Comparison of ENCODE assay signal across 8 mouse cellular contexts in the genomic region with DNA sequence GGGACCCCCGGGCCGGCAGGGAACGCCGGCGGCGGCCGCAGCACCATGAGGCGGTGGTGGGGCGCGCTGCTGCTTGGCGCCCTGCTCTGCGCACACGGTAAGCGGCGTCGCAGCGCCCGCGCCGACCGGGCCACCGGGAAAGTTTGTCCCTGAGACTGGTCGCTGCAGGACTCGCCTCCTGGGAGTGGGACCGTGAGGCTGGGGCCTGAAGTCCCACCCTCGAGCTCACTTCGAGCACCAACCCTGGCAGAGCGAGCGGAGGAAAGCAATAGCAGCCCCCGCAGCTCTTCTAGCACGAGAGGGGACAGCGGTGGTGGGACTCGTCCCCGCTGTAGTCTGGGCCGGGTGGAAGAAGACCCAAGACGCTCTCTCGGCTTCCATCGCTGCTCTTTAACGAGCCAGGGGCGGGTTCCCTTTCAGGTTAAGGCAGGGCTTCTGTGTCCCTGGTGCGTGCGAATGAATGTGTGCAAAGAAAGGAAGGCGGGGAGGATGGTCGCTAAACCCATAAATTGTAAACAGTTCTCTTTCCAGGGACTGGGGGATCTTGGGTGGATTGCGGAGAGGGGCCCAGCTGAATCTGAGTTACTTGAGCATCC. TPM values are rescaled to one million over a fixed set of nuclear protein-coding genes. Genes with fewer than 3 reads are reported as not detected.
DNase-seq lines count a peak whose midpoint lies in the region; ATAC-seq and TF ChIP-seq lines count a peak whose summit lies in the region.

No protein-coding gene starts in this region.

- peaks cover 18% of the 10 kb centered on the region for H3K27me3 ChIP-seq in thymus, adult 2 months (ENCODE audit: control insufficient read depth, insufficient read depth, low read length)
- no peaks in the 10 kb centered on the region for H3K27me3 ChIP-seq in heart, postnatal 0 days (ENCODE audit: control insufficient read depth, insufficient read depth, low read length)
- no peaks in the 10 kb centered on the region for H3K27me3 ChIP-seq in limb, embryonic 15.5 days
- peaks cover 21% of the 10 kb centered on the region for H3K27me3 ChIP-seq in neural tube, embryonic 13.5 days

- WGBS in thymus, adult 2 months = 1% methylated on average over 45 of the region's 45 CpGs
- WGBS in heart, postnatal 0 days = under 1% methylated on average over 37 of the region's 45 CpGs
- WGBS in limb, embryonic 15.5 days = under 1% methylated on average over 35 of the region's 45 CpGs
- under 1% methylated on average over 45 of the region's 45 CpGs for WGBS in neural tube, embryonic 13.5 days

- peak overlapping the region; percentile 38 for H3K4me3 ChIP-seq in thymus, adult 2 months (ENCODE audit: control insufficient read depth, insufficient read depth, low read length)
- peak overlapping the region; percentile 82 for H3K4me3 ChIP-seq in heart, postnatal 0 days (ENCODE audit: low read depth, low read length)
- H3K4me3 ChIP-seq in limb, embryonic 15.5 days = peak overlapping the region; percentile 72
- H3K4me3 ChIP-seq in neural tube, embryonic 13.5 days = peak overlapping the region; percentile 71

- H3K9me3 ChIP-seq in heart, postnatal 0 days (replicated peaks; ENCODE audit: control insufficient read depth, low read length) = no peaks in the 10 kb centered on the region
- no peaks in the 10 kb centered on the region for H3K9me3 ChIP-seq in limb, embryonic 15.5 days
- H3K9me3 ChIP-seq in neural tube, embryonic 13.5 days = no peaks in the 10 kb centered on the region

- TF ChIP-seq CTCF in thymus, adult 2 months (IDR thresholded peaks at IDR 0.05; ENCODE audit: borderline replicate concordance, control insufficient read depth, extremely low read depth, insufficient read depth, low read length, poor library complexity) = 0 out of 2 replicates have a peak, but pooled peaks have one; percentile 14
- TF ChIP-seq CTCF in heart, postnatal 0 days (IDR thresholded peaks at IDR 0.05; ENCODE audit: low read depth) = no peak

- no peak for TF ChIP-seq EP300 in heart, postnatal 0 days (IDR thresholded peaks at IDR 0.05; ENCODE audit: low read depth)

- peak overlapping the region; percentile 94 for H3K4me2 ChIP-seq in heart, postnatal 0 days (ENCODE audit: low read depth, low read length)
- peak overlapping the region; percentile 86 for H3K4me2 ChIP-seq in limb, embryonic 15.5 days
- H3K4me2 ChIP-seq in neural tube, embryonic 13.5 days = peak overlapping the region; percentile 95

- peaks cover 17% of the 10 kb centered on the region for H3K4me1 ChIP-seq in thymus, adult 2 months (replicated peaks; ENCODE audit: control insufficient read depth, insufficient read depth, low read length)
- H3K4me1 ChIP-seq in heart, postnatal 0 days (ENCODE audit: control insufficient read depth, insufficient read depth) = peaks cover 40% of the 10 kb centered on the region
- peaks cover 37% of the 10 kb centered on the region for H3K4me1 ChIP-seq in limb, embryonic 15.5 days
- peaks cover 55% of the 10 kb centered on the region for H3K4me1 ChIP-seq in neural tube, embryonic 13.5 days (replicated peaks)

- no peak for TF ChIP-seq POLR2A in thymus, adult 2 months (IDR thresholded peaks at IDR 0.05; ENCODE audit: control insufficient read depth, extremely low read depth, insufficient read depth, low read length, poor library complexity)

- peak; percentile 20 for DNase-seq in CD4-positive, CD25-positive, alpha-beta regulatory T cell, adult 2 months (ENCODE audit: low read depth, low spot score)
- no peak for DNase-seq in thymus, adult 2 months
- no peak for DNase-seq in thymus, postnatal 36 days
- peak; percentile 23 for DNase-seq in heart, postnatal 0 days (ENCODE audit: low spot score)
- DNase-seq in thymus, postnatal 25 days = no peak

- H3K27ac ChIP-seq in thymus, adult 2 months (ENCODE audit: control insufficient read depth, insufficient read depth, low read length) = no peak overlapping the region
- H3K27ac ChIP-seq in heart, postnatal 0 days (ENCODE audit: low read depth) = peak overlapping the region; percentile 85
- H3K27ac ChIP-seq in limb, embryonic 15.5 days = peak overlapping the region; percentile 94
- peak overlapping the region; percentile 81 for H3K27ac ChIP-seq in neural tube, embryonic 13.5 days (replicated peaks)

- peak overlapping the region; percentile 76 for H3K9ac ChIP-seq in heart, postnatal 0 days (replicated peaks; ENCODE audit: low read depth, low read length)
- peak overlapping the region; percentile 70 for H3K9ac ChIP-seq in limb, embryonic 15.5 days
- peak overlapping the region; percentile 85 for H3K9ac ChIP-seq in neural tube, embryonic 13.5 days

- no peak for ATAC-seq in CD4-positive, CD25-positive, alpha-beta regulatory T cell, adult 4 months
- ATAC-seq in heart, postnatal 0 days (ENCODE audit: insufficient read depth, low read depth) = peak; percentile 47
- ATAC-seq in limb, embryonic 15.5 days (ENCODE audit: insufficient number of reproducible peaks, low FRiP score, low TSS enrichment, low read depth) = peak; percentile 42
- peak; percentile 61 for ATAC-seq in neural tube, embryonic 13.5 days (ENCODE audit: low read depth)

- no peaks in the 10 kb centered on the region for H3K36me3 ChIP-seq in thymus, adult 2 months (ENCODE audit: control insufficient read depth, insufficient read depth, low read length)
- H3K36me3 ChIP-seq in heart, postnatal 0 days (replicated peaks; ENCODE audit: control insufficient read depth, insufficient read depth, low read length) = no peaks in the 10 kb centered on the region
- H3K36me3 ChIP-seq in limb, embryonic 15.5 days = no peaks in the 10 kb centered on the region
- H3K36me3 ChIP-seq in neural tube, embryonic 13.5 days = no peaks in the 10 kb centered on the region

RNA-seq across cellular contexts. Expression of gene Lrp4, which starts 0.4 kb away (rescaled TPM):
- under 1 TPM; 0.10 to 0.19 TPM for polyA plus RNA-seq in CD4-positive, CD25-positive, alpha-beta regulatory T cell, adult 4 months (2017; shearing (Covaris generic))
- polyA plus RNA-seq in thymus, adult 2 months (2012; rRNA removed) = 3.1 and 3.7 TPM in 2 replicates
- 12.2 and 22.3 TPM in 2 replicates for total RNA-seq in heart, postnatal 0 days (2014; rRNA removed; ENCODE audit: low replicate concordance)
- polyA plus RNA-seq in heart, postnatal 0 days (2015; fragmentation: Nextera tagmentation; extraction: Ambion mirVana) = 2.7 and 2.8 TPM in 2 replicates
- polyA plus RNA-seq in limb, embryonic 15.5 days (2015; fragmentation: Nextera tagmentation; extraction: Ambion mirVana) = 9.3 and 9.6 TPM in 2 replicates
- 5.1 and 5.8 TPM in 2 replicates for polyA plus RNA-seq in neural tube, embryonic 13.5 days (2015; fragmentation: Nextera tagmentation; extraction: Ambion mirVana)

RNA-seq across cellular contexts. Expression of gene 1110051M20Rik, which starts 13.2 kb away (rescaled TPM):
- 10 to 100 TPM; 40.3 to 55.7 TPM for polyA plus RNA-seq in CD4-positive, CD25-positive, alpha-beta regulatory T cell, adult 4 months (2017; shearing (Covaris generic))
- polyA plus RNA-seq in thymus, adult 2 months (2012; rRNA removed) = 10.3 and 11.9 TPM in 2 replicates
- 24.5 and 32.0 TPM in 2 replicates for total RNA-seq in heart, postnatal 0 days (2014; rRNA removed; ENCODE audit: low replicate concordance)
- 24.6 and 27.8 TPM in 2 replicates for polyA plus RNA-seq in heart, postnatal 0 days (2015; fragmentation: Nextera tagmentation; extraction: Ambion mirVana)
- polyA plus RNA-seq in limb, embryonic 15.5 days (2015; fragmentation: Nextera tagmentation; extraction: Ambion mirVana) = 51.6 and 54.1 TPM in 2 replicates
- polyA plus RNA-seq in neural tube, embryonic 13.5 days (2015; fragmentation: Nextera tagmentation; extraction: Ambion mirVana) = 124 and 130 TPM in 2 replicates

Comparison
In these comparisons a context has a peak if more than half of its experiments do, and no peak if none do; other contexts are left out.
1. DNase-seq: peak in CD4-positive, CD25-positive, alpha-beta regulatory T cell, adult 2 months (single experiment) and heart, postnatal 0 days (single experiment); none in thymus, adult 2 months (single experiment), thymus, postnatal 36 days (0 of 2) and thymus, postnatal 25 days (single experiment).
2. Peak in every context shown above with its lines, with median percentiles within 50 percentile points of each other: H3K4me3 ChIP-seq, H3K4me2 ChIP-seq and H3K9ac ChIP-seq.